Mouse (Mus musculus): ENCODE measurements at regions not wholly inside any gene's neighbourhood (a gene's known extent, or its start where the extent isn't known, plus 50 kb on each side); places are given as distances from the start of the nearest gene placed in this dataset.
"Not testable (repeated sequence)": the region's sequence is repeated elsewhere in the genome, so short reads cannot be mapped to it uniquely, and the experiment has no call there.

- not testable (repeated sequence) for TF ChIP-seq POLR2A (IDR thresholded peaks at IDR 0.05; ENCODE audit: insufficient read depth, low read depth, low read length); EP300 (IDR thresholded peaks at IDR 0.05; ENCODE audit: insufficient read depth, low read depth, low read length); CTCF (IDR thresholded peaks at IDR 0.05)
Measured at GRCm38 (mm10) chr8:126863661-126864060, 82.0 kb downstream of the Tomm20 start.

Measured in heart, adult 2 months (tissue).